Mouse (Mus musculus): Measurements from ENCODE around the gene Recql. TPM values are rescaled to one million over a fixed set of nuclear protein-coding genes. Genes with fewer than 3 reads are reported as not detected.
"Not testable (repeated sequence)": the region's sequence is repeated elsewhere in the genome, so short reads cannot be mapped to it uniquely, and the experiment has no call there.

Recql gene
- total RNA-seq, 2 experiments from 2014 or later, result 21.6 to 21.9 TPM

- no peak for DNase-seq (ENCODE audit: extremely low spot score in 1 of 2, low spot score in 2 of 2)
- intact Hi-C loops (cut with DNase I), result loop anchor here (10.0 kb wide), 1 partner anchor 365 kb away; no protein-coding TSS in a partner anchor
Measured at GRCm38 (mm10) chr6:142369568-142369967, 17.3 kb downstream of the Recql start.

GRCm38 (mm10) chr6:142367565-142367964, 19.3 kb downstream of the Recql start:
- no peak for DNase-seq (ENCODE audit: extremely low spot score in 1 of 2, low spot score in 2 of 2)
- intact Hi-C loops (cut with DNase I), result loop anchor here (10.0 kb wide), 1 partner anchor 367 kb away; no protein-coding TSS in a partner anchor

GRCm38 (mm10) chr6:142366473-142367018, 20.3 kb downstream of the Recql start:
- intact Hi-C loops (cut with DNase I), result loop anchor here (10.0 kb wide), 1 partner anchor 368 kb away; no protein-coding TSS in a partner anchor

GRCm38 (mm10) chr6:142365742-142366472, 21.0 kb downstream of the Recql start:
- intact Hi-C loops (cut with DNase I), result loop anchor here (10.0 kb wide), 1 partner anchor 369 kb away; no protein-coding TSS in a partner anchor
- no peak for DNase-seq (ENCODE audit: extremely low spot score in 1 of 2, low spot score in 2 of 2)

More at GRCm38 (mm10) chr6:142366473-142367018, 20.3 kb downstream of the Recql start:
- no peak for DNase-seq (ENCODE audit: extremely low spot score in 1 of 2, low spot score in 2 of 2)

- intact Hi-C loops (cut with DNase I), result loop anchor here (5.0 to 10.0 kb wide), 3 partner anchors 124 to 372 kb away; no protein-coding TSS in a partner anchor
Measured at GRCm38 (mm10) chr6:142363019-142363576, 23.8 kb downstream of the Recql start.

GRCm38 (mm10) chr6:142362036-142362435, 24.9 kb downstream of the Recql start:
- DNase-seq (ENCODE audit: extremely low spot score in 1 of 2, low spot score in 2 of 2), result no peak
- intact Hi-C loops (cut with DNase I), result loop anchor here (5.0 to 10.0 kb wide), 3 partner anchors 125 to 373 kb away; no protein-coding TSS in a partner anchor

More at GRCm38 (mm10) chr6:142363019-142363576, 23.8 kb downstream of the Recql start:
- no peak for DNase-seq (ENCODE audit: extremely low spot score in 1 of 2, low spot score in 2 of 2)

GRCm38 (mm10) chr6:142357106-142357505, 29.8 kb downstream of the Recql start:
- intact Hi-C loops (cut with DNase I), result no loop called here
- no peak for DNase-seq (ENCODE audit: extremely low spot score in 1 of 2, low spot score in 2 of 2)

GRCm38 (mm10) chr6:142352099-142352498, 34.8 kb downstream of the Recql start:
- intact Hi-C loops (cut with DNase I); DNase-seq (ENCODE audit: extremely low spot score in 1 of 2, low spot score in 2 of 2): not testable (repeated sequence)

GRCm38 (mm10) chr6:142347431-142348385, 39.2 kb downstream of the Recql start:
- intact Hi-C loops (cut with DNase I), result no loop called here

GRCm38 (mm10) chr6:142346181-142347110, 40.4 kb downstream of the Recql start:
- intact Hi-C loops (cut with DNase I), result no loop called here

More at GRCm38 (mm10) chr6:142347431-142348385, 39.2 kb downstream of the Recql start:
- DNase-seq (ENCODE audit: extremely low spot score in 1 of 2, low spot score in 2 of 2), result peak in 1 of 2 experiments; percentile 31

GRCm38 (mm10) chr6:142345440-142346038, 41.3 kb downstream of the Recql start, which contains the start of gene Pyroxd1:
Gene Pyroxd1 (plus strand): TSS chr6:142345654.
- peak; percentile 84 to 91 for DNase-seq (ENCODE audit: extremely low spot score in 1 of 2, low spot score in 2 of 2)
- intact Hi-C loops (cut with DNase I), result no loop called here

More at GRCm38 (mm10) chr6:142346181-142347110, 40.4 kb downstream of the Recql start:
- no peak for DNase-seq (ENCODE audit: extremely low spot score in 1 of 2, low spot score in 2 of 2)

- peak; percentile 47 to 68 for DNase-seq (ENCODE audit: extremely low spot score in 1 of 2, low spot score in 2 of 2)
- intact Hi-C loops (cut with DNase I), result no loop called here
Measured at GRCm38 (mm10) chr6:142343561-142343960, 43.3 kb downstream of the Recql start.

GRCm38 (mm10) chr6:142339576-142339975, 47.3 kb downstream of the Recql start:
- no peak for DNase-seq (ENCODE audit: extremely low spot score in 1 of 2, low spot score in 2 of 2)
- intact Hi-C loops (cut with DNase I), result no loop called here

- intact Hi-C loops (cut with DNase I), result no loop called here
- no peak for DNase-seq (ENCODE audit: extremely low spot score in 1 of 2, low spot score in 2 of 2)
Measured at GRCm38 (mm10) chr6:142338961-142339360, 47.9 kb downstream of the Recql start.

- intact Hi-C loops (cut with DNase I), result no loop called here
- DNase-seq (ENCODE audit: extremely low spot score in 1 of 2, low spot score in 2 of 2), result no peak
Measured at GRCm38 (mm10) chr6:142329201-142329600, 57.7 kb downstream of the Recql start.

GRCm38 (mm10) chr6:142326598-142326997, 60.3 kb downstream of the Recql start:
- intact Hi-C loops (cut with DNase I), result no loop called here

GRCm38 (mm10) chr6:142322881-142323280, 64.0 kb downstream of the Recql start, which contains the start of gene Slco1a5:
Gene Slco1a5 (minus strand): TSS chr6:142322981.
- intact Hi-C loops (cut with DNase I), result no loop called here

More at GRCm38 (mm10) chr6:142326598-142326997, 60.3 kb downstream of the Recql start:
- no peak for DNase-seq (ENCODE audit: extremely low spot score in 1 of 2, low spot score in 2 of 2)

More at GRCm38 (mm10) chr6:142322881-142323280, 64.0 kb downstream of the Recql start, which contains the start of gene Slco1a5:
- no peak for DNase-seq (ENCODE audit: extremely low spot score in 1 of 2, low spot score in 2 of 2)
